Mouse (Mus musculus) embryonic facial prominence, embryonic 11.5 days (tissue): ENCODE measurements around the gene Lrrc58. TPM values are rescaled to one million over a fixed set of nuclear protein-coding genes. Genes with fewer than 3 reads are reported as not detected.

Experiments used
- ATAC-seq: fragments of 200-750 bp; cut with Nextera tagmentation; replicated peaks from 2 replicates; pipeline ENCODE4 v1.8.0; 2017; ENCODE audit warnings: low read depth; ENCODE audit not compliant: insufficient number of reproducible peaks, low FRiP score, low TSS enrichment
- DNase-seq: peaks from one replicate; pipeline ENCODE4 v3.0.0-alpha.2; 2015; ENCODE audit warnings: low spot score
- H3K27ac ChIP-seq: fragments of 300-500 bp; sonication (generic); replicated peaks from 2 replicates; pipeline ENCODE4 v1.5.1; 2014; ENCODE audit warnings: mild to moderate bottlenecking, low read depth, low read length, control low read depth
- H3K27me3 ChIP-seq: fragments of 300-500 bp; sonication (generic); 2 replicates; pipeline ENCODE4 v1.6.1; 2014; ENCODE audit warnings: mild to moderate bottlenecking, low read length, moderate library complexity, mixed read lengths; ENCODE audit not compliant: control insufficient read depth, insufficient read depth
- H3K36me3 ChIP-seq: fragments of 300-500 bp; sonication (generic); replicated peaks from 2 replicates; pipeline ENCODE4 v1.6.1; 2014; ENCODE audit warnings: low read depth, mild to moderate bottlenecking, low read length, moderate library complexity, mixed read lengths; ENCODE audit not compliant: control insufficient read depth, insufficient read depth
- H3K4me1 ChIP-seq: fragments of 300-500 bp; sonication (generic); 2 replicates; pipeline ENCODE4 v1.6.1; 2014; ENCODE audit warnings: low read length, mixed read lengths; ENCODE audit not compliant: control insufficient read depth, insufficient read depth
- H3K4me2 ChIP-seq: fragments of 300-500 bp; sonication (generic); 2 replicates; pipeline ENCODE4 v1.6.1; 2014; ENCODE audit warnings: low read depth, mild to moderate bottlenecking, control low read depth, low read length, moderate library complexity
- H3K4me3 ChIP-seq: fragments of 300-500 bp; sonication (generic); 2 replicates; pipeline ENCODE4 v1.5.1; 2014; ENCODE audit warnings: low read depth, low read length, control low read depth
- H3K9ac ChIP-seq: fragments of 300-500 bp; sonication (generic); replicated peaks from 2 replicates; pipeline ENCODE4 v1.6.1; 2014; ENCODE audit warnings: mild to moderate bottlenecking, control low read depth, low read length
- H3K9me3 ChIP-seq: fragments of 300-500 bp; sonication (generic); replicated peaks from 2 replicates; pipeline ENCODE4 v1.6.1; 2016; ENCODE audit warnings: mild to moderate bottlenecking, low read length, inconsistent platforms, mixed read lengths; ENCODE audit not compliant: control insufficient read depth
- WGBS: fragments of 180-500 bp; shearing (Covaris S2); extraction: QIAGEN DNeasy Blood & Tissue Kit; methylation state at CpG from one replicate; pipeline ENCODE4 v1.1.7; 2014; 5-methylcytosine and 5-hydroxymethylcytosine counted together
- polyA plus RNA-seq: library from polyadenylated mRNA; unstranded; fragments of >200 nt; fragmentation: Nextera tagmentation; extraction: Ambion mirVana; gene quantifications from 2 replicates; pipeline ENCODE4 v1.2.1, GENCODE M21; 2014

Lrrc58 gene
- polyA plus RNA-seq, 1 experiment from 2014 or later = 62.9 TPM

DNA sequence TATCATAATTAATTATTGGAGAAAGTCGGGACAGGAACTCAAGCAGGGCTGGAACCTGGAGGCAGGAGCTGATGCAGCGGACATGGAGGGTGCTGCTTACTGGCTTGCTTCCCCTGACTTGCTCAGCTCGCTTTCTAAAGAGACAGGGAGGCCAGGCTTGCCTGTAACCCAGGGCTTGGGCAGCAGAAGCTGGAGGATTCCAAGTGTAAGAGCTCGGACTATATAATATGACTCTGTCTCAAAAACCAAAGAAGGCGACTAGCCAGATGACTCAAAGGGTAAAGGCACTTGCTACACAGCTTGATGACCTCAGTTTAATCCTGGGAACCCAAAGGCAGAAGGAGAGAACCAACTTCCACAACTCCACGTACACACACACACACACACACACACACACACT is 25.2 kb downstream of the Lrrc58 start:
- no peaks in the 10 kb centered on the region for H3K9me3 ChIP-seq
- DNase-seq (no peak), ATAC-seq (no peak)
- WGBS = 73% methylated on average over 6 of the region's 6 CpGs
- no peak overlapping the region for H3K9ac ChIP-seq
- H3K4me2 ChIP-seq = no peak overlapping the region
- H3K27ac ChIP-seq = no peak overlapping the region
- H3K4me1 ChIP-seq = no peaks in the 10 kb centered on the region
- H3K36me3 ChIP-seq = no peaks in the 10 kb centered on the region; the same call in 1 of the 2 replicates
- H3K4me3 ChIP-seq = no peak overlapping the region
- H3K27me3 ChIP-seq = no peaks in the 10 kb centered on the region

- no peak for ATAC-seq
- no peak overlapping the region for H3K4me3 ChIP-seq
- no peak overlapping the region for H3K4me2 ChIP-seq
- no peak for DNase-seq
- H3K4me1 ChIP-seq = no peaks in the 10 kb centered on the region
- H3K27ac ChIP-seq = no peak overlapping the region
- no peaks in the 10 kb centered on the region; the same call in 1 of the 2 replicates for H3K36me3 ChIP-seq
- H3K27me3 ChIP-seq = no peaks in the 10 kb centered on the region
- H3K9me3 ChIP-seq = no peaks in the 10 kb centered on the region
- no peak overlapping the region for H3K9ac ChIP-seq
- 89% methylated on average over 2 of the region's 2 CpGs for WGBS
Observed at GRCm38 (mm10) chr16:37893942-37894341, 25.8 kb downstream of the Lrrc58 start.

DNA sequence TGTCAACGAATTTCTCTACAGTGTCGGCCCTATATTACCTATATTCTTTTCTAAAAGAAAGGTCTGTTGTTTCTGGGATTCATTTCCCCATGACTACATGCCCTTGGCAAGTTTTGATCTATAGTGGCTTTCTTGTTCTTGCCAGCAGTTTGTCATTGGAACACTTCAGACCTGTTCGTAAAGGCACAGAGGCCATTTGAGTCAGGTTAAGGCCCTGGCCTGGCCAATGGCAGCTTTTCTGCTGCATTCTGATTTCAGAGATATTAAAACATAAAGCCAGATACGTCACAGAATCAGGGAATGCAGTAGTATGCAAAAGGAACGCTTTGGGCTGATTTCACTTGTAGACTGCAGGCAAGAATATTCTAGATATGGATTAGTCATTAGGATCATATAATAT is 30.6 kb downstream of the Lrrc58 start:
- 76% methylated on average over 5 of the region's 5 CpGs for WGBS
- no peaks in the 10 kb centered on the region for H3K4me1 ChIP-seq
- ATAC-seq (no peak), DNase-seq (no peak)
- no peak overlapping the region for H3K4me2 ChIP-seq
- H3K9me3 ChIP-seq = no peaks in the 10 kb centered on the region
- H3K27me3 ChIP-seq = no peaks in the 10 kb centered on the region
- H3K36me3 ChIP-seq = no peaks in the 10 kb centered on the region
- no peak overlapping the region for H3K4me3 ChIP-seq
- H3K9ac ChIP-seq = no peak overlapping the region
- no peak overlapping the region for H3K27ac ChIP-seq

DNA sequence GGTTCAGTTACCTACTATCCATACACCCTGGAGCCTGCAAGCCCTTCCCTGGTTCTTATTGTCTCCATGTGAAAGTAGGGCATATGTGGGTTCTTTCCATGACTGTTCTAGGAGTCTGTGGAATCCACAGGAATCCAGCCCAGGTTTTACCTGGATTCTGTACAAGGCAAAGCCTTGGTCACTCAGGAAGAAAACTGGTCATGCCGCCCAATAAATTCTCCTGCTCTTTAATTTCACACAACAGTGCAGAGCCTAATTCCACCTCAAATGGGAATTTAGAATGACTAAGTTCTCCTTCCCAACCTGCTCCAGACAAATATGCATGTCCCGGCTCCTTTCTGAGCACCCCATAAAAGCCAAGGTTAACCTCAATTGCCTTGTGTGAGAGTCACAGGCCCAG is 31.2 kb downstream of the Lrrc58 start:
- H3K9ac ChIP-seq = no peak overlapping the region
- H3K4me3 ChIP-seq = no peak overlapping the region
- no peaks in the 10 kb centered on the region for H3K4me1 ChIP-seq
- ATAC-seq = no peak
- no peak overlapping the region for H3K27ac ChIP-seq
- H3K27me3 ChIP-seq = no peaks in the 10 kb centered on the region
- H3K36me3 ChIP-seq = no peaks in the 10 kb centered on the region
- no peak overlapping the region for H3K4me2 ChIP-seq
- peak; percentile 44 for DNase-seq
- H3K9me3 ChIP-seq = no peaks in the 10 kb centered on the region
- 33% methylated on average over 2 of the region's 2 CpGs for WGBS

- H3K9me3 ChIP-seq = no peaks in the 10 kb centered on the region
- H3K4me2 ChIP-seq = no peak overlapping the region
- H3K4me3 ChIP-seq = no peak overlapping the region
- no peak for DNase-seq
- ATAC-seq = no peak
- no peak overlapping the region for H3K9ac ChIP-seq
- H3K36me3 ChIP-seq = no peaks in the 10 kb centered on the region
- H3K27ac ChIP-seq = no peak overlapping the region
- H3K4me1 ChIP-seq = no peaks in the 10 kb centered on the region
- H3K27me3 ChIP-seq = no peaks in the 10 kb centered on the region
- 44% methylated on average over 11 of the region's 11 CpGs for WGBS
Observed at GRCm38 (mm10) chr16:37901318-37901717, 33.1 kb downstream of the Lrrc58 start.

DNA sequence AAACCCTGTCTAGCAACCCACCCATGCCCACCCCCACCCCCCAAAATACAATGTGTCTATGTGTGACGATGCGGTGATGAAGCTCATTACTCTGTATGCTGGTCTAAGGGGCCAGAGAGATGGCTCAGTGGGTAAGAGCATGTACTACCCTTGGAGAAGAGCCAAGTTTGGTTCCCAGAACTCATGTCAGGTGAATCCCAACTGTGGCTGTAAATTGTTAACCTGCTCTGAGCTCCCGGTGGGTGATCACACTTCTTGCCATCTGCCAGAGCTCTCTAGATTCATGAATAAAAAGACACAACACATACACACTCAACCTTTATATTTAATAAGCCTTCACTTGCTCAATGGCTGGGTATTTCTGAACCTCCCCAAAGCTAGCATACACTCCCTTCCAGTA is 38.3 kb downstream of the Lrrc58 start:
- no peak overlapping the region for H3K27ac ChIP-seq
- ATAC-seq = no peak

GRCm38 (mm10) chr16:37911086-37911485 is 42.9 kb downstream of the Lrrc58 start:
- H3K4me3 ChIP-seq = no peak overlapping the region
- no peak for ATAC-seq
- 75% methylated on average over 1 of the region's 1 CpGs for WGBS

More for the DNA sequence above, 38.3 kb downstream of the Lrrc58 start:
- Histone ChIP-seq H3K36me3 (no peaks in the 10 kb centered on the region), H3K9me3 (no peaks in the 10 kb centered on the region), H3K4me3 (no peak overlapping the region), H3K4me2 (no peak overlapping the region), H3K4me1 (no peaks in the 10 kb centered on the region), H3K27me3 (no peaks in the 10 kb centered on the region), H3K9ac (no peak overlapping the region)
- no peak for DNase-seq
- WGBS = 100% methylated on average over 3 of the region's 3 CpGs

GRCm38 (mm10) chr16:37916138-37916817 is 48.1 kb downstream of the Lrrc58 start, which contains the start of gene Gpr156:
Gene Gpr156, plus strand, starts transcription at chr16:37916496.
- peak within 1 kb of the TSS; percentile 47 for H3K4me3 ChIP-seq
- DNase-seq = peak; percentile 61
- H3K27ac ChIP-seq = no peak within 1 kb of the TSS
- WGBS = 3% methylated on average over 51 of the region's 53 CpGs
- H3K4me2 ChIP-seq = peak within 1 kb of the TSS; percentile 81
- H3K27me3 ChIP-seq = no peaks in the 10 kb centered on the region
- no peaks in the 10 kb centered on the region for H3K9me3 ChIP-seq
- peak within 1 kb of the TSS; percentile 63 for H3K9ac ChIP-seq
- no peaks in the 10 kb centered on the region for H3K4me1 ChIP-seq
- no peaks in the 10 kb centered on the region for H3K36me3 ChIP-seq
- peak; percentile 79 for ATAC-seq

More at GRCm38 (mm10) chr16:37911086-37911485, 42.9 kb downstream of the Lrrc58 start:
- Histone ChIP-seq H3K27me3 (no peaks in the 10 kb centered on the region), H3K4me2 (no peak overlapping the region), H3K9ac (no peak overlapping the region), H3K9me3 (no peaks in the 10 kb centered on the region), H3K36me3 (no peaks in the 10 kb centered on the region), H3K4me1 (no peaks in the 10 kb centered on the region), H3K27ac (no peak overlapping the region)
- no peak for DNase-seq
